Mouse (Mus musculus): ENCODE data around the gene Emsy.
A peak's percentile ranks its signal among the peaks of the same experiment; 100 is the strongest.

DNA sequence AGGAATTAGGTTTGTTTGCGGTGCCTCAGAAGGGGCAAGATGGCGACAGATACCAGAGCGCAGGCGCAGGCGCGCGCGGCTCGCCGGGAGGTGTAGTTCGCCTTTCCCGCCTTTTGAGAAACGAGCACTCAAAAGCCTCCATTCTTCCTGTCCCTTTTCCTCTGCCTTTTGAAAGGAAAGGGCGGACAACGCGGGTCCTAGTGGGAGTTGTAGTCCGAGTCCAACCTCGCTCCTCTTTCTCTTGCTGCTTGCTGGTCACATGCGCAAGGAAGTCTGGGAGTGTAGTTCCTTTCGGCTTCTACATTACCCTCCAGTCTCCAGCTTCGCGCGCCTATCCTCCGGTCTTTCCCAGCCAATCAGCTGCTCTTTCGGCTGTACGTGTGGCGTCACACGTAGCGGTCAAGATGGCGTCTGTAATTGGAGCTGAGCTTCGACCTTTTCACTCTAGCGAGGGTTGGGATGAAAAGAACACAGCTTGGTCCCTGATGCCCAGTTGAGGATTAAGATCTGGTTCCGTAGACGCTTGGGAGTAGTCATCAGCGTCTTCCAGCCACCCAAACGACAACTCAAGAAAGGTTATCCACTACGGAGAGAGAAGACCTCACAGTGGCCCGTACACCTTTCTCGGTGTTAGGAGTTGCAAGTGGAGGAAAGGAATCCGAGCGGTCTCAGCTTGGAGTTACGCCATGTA lies at the start of gene Emsy:
- TF ChIP-seq POLR2A (IDR thresholded peaks at IDR 0.05; ENCODE audit: low read depth, low read length) (peak; percentile 76), CTCF (conservative IDR thresholded peaks at IDR 0.05; ENCODE audit: insufficient read depth, insufficient read length, low read depth, low read length) (no peak)

Data from kidney, adult 2 months (tissue).